Mouse (Mus musculus) lung, adult 18-20 months (tissue): Measurements from ENCODE around the gene Bpifa6.
"Not testable (repeated sequence)": the region's sequence is repeated elsewhere in the genome, so short reads cannot be mapped to it uniquely, and the experiment has no call there.

Experiments used
- DNase-seq, 2 experiments: peaks; one replicate each; pipeline ENCODE4 v3.0.0; 2022; ENCODE audit warnings: mixed read lengths in 2 of 2

Bpifa6 gene

GRCm38 (mm10) chr2:153974582-153974981 lies at the start of gene Bpifa6:
Bpifa6 (plus strand) TSS chr2:153974945.
- no peak for DNase-seq

- peak; percentile 6 to 11 for DNase-seq
Observed at GRCm38 (mm10) chr2:153929871-153930413, 44.8 kb upstream of the Bpifa6 start.

- no peak for DNase-seq
Observed at GRCm38 (mm10) chr2:153931125-153931524, 43.6 kb upstream of the Bpifa6 start.

DNA sequence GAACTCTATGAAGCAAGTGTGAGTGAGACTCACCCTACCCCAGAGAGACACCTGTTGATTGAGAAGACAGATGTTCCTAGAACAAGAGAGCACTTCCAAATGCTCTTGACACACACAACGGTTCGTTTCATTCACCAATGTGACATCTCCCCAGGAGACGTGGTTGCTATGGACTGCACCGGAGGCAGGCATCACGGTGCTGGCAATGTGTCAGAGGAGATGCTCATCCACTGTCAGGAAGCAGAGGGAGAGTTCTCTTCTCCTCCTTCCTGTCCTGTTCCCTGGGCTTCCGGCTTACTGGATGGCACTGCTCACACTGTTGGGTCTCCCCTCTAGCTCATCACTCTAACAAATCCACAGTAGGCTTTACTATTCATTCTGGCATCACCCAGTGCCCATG lies 41.4 kb upstream of the Bpifa6 start:
- no peak for DNase-seq

DNA sequence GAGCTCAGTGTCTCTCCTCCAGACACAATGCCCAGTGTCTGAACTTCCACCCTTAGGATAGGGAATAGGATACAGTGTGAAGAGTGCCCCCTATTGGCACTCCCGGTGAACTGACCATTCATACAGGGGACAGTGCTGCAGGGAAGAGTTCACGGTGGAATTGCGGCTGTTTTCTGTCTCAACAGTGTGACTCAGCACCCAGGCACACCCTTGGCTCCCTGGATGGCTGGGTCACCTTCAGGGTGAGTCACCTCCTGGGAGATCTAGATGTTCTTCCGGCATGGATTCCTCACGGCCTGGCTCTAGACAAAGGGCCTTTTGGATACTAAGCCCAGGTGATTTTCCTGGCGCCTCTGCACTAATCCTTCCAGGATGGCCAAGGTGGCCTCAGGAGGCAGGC lies 39.4 kb upstream of the Bpifa6 start:
- no peak for DNase-seq

GRCm38 (mm10) chr2:153937843-153938242 lies 36.9 kb upstream of the Bpifa6 start, which contains the start of gene Bpifb4:
Bpifb4 (plus strand) TSS chr2:153938212.
- no peak for DNase-seq

GRCm38 (mm10) chr2:153943537-153943936 lies 31.2 kb upstream of the Bpifa6 start:
- DNase-seq = peak; percentile 11 to 14

GRCm38 (mm10) chr2:153944567-153944966 lies 30.2 kb upstream of the Bpifa6 start:
- no peak for DNase-seq

GRCm38 (mm10) chr2:153952897-153953296 lies 21.8 kb upstream of the Bpifa6 start:
- peak; percentile 26 to 33 for DNase-seq

DNA sequence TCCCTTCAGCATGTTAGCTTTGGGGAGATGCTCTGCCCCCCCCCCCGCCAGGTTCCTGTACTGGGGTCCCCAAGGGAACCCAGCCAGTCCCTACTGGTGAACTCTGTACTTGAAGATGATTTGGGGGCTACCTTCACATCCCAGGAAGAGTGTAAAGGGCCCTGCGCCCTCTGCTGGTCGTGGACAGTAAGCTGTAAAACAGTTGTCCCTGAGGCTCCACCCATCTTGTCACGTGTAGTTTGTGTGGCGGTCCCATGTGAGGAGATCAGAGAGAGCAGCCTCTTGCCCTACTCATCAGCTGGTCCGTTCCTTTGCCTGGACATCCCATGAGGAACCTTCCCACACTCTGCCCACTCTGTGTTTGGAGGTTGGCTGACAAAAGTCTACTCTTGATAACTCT lies 20.9 kb upstream of the Bpifa6 start:
- peak; percentile 11 to 25 for DNase-seq

- DNase-seq = no peak
Observed at GRCm38 (mm10) chr2:153962821-153963331, 11.9 kb upstream of the Bpifa6 start.

DNA sequence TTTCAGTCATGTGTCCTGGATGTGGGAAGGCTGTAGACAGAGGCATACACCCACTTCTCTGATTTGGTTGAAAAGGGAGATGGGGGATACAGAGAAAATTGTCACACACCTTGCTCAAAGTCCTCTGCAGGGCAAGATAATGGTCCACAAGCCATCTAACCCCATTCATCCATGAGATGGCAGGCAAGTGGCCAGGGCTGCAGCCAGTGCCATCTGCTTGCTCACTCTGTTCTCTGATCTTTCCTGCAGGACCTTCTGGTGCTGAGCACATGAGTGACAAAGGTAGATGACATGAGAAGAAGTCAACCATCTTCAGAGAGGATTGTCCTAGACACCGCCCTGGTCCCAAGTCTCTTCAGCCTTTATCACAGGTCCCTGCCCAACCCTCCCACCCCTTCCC lies 11.4 kb upstream of the Bpifa6 start:
- DNase-seq = no peak

GRCm38 (mm10) chr2:153970221-153970620 lies 4.5 kb upstream of the Bpifa6 start:
- peak in 1 of 2 experiments; percentile 15 for DNase-seq

DNA sequence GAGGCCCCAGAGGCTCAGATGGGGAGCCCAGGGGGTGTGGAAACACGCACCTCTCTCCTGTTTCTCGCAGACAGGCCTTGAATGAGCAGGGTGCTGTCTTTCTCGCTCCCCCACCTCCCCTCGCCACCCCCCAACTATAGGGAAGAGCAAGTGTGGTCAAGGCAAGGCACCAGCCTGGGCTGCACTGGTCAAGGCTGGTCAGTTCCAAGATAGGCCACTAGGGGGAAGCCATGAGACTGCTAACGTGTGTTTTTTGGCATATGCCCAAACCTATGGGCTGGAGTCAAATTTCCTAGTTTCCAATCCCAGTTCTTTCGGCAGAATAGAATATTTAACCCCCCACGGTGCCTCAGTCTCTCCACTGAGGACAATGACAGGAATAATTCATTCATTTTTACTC lies 21.0 kb downstream of the Bpifa6 start:
- peak; percentile 61 to 71 for DNase-seq

- no peak for DNase-seq
Observed at GRCm38 (mm10) chr2:154000501-154000900, 25.8 kb downstream of the Bpifa6 start.

GRCm38 (mm10) chr2:154001056-154001455 lies 26.3 kb downstream of the Bpifa6 start:
- no peak for DNase-seq

DNA sequence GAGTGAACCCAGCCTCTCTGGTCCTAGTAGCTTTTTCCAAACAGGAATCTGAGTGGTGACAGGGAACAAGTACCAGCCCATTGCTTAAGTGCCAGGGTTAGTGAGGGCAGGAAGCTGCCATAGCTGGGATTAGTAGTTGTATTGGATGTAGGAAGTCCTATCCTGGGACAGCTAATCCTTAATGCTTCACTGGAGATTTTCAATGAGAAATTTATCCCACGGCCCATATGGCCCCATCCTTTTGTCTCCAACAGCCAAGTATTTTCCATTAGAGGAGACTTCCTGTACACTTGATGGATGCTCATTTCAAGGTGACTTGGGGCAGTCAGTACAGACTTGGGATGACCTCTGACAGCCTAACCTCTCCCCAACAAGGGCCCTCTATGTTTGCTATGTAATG lies 29.7 kb downstream of the Bpifa6 start:
- DNase-seq = no peak

DNA sequence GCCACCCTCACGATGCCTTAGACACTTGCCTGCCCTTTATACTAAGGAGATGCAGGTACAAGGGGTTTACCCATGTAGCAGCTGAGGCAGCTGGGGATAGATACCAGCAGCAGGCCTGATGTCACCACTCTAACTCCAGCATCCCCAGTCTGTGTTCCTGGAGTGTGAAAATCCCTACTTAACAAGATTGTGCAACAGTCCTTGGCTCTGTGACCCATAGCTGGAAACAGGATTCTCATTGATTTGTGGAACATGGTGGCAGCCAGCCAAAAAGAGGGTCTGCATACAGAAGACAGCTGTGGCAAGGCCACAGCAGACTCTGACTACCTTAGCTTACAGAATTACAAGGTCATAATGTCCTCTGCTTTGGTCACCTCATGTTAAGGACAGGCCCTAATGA lies 30.3 kb downstream of the Bpifa6 start:
- DNase-seq = peak in 1 of 2 experiments; percentile 24

- no peak for DNase-seq
Observed at GRCm38 (mm10) chr2:154005734-154006133, 31.0 kb downstream of the Bpifa6 start.

GRCm38 (mm10) chr2:154006331-154006730 lies 31.6 kb downstream of the Bpifa6 start:
- DNase-seq = no peak

DNA sequence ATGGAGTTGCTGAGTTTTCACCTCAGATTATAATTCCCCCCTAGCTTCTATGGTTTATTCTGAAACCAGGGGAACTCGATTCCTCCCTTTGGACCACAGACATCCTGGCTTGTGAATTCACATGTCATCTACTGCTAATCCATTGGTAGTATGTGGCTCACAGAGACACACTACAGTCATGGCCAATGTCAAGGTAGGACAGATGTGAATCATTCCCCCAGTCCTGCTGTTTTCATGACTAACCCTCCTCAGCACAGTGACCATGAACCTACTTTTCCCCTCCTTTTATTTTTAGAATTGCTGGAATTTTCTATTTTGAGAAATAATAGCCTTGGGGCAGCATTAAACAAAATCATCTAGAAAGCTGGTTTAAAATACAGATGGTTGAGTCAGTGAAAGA lies 32.6 kb downstream of the Bpifa6 start:
- no peak for DNase-seq

- DNase-seq = no peak
Observed at GRCm38 (mm10) chr2:154007965-154008364, 33.2 kb downstream of the Bpifa6 start, which contains the start of gene Bpifa2. Bpifa2 (plus strand) TSS chr2:154008265.

GRCm38 (mm10) chr2:154017990-154018389 lies 43.2 kb downstream of the Bpifa6 start:
- DNase-seq = no peak

DNA sequence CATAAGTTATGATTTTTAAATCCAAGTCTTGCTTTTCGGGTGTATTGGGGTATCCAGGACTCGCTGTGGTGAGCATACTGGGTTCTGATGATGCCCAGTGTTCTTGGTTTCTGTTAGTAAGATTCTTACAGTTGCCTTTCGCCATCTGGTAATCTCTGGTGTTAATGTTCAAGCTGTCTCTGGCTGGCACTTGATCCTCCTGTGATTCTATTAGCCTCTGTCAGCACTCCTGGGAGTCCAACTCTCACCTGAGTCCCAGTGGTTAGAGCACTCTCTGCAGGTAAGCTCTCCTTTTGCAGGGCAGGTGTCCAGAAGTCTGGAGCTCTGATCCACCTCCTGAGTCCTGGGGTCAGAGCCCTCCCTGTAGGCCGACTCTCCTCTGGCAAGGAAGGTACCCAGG lies 49.9 kb downstream of the Bpifa6 start:
- DNase-seq = not testable (repeated sequence)

DNA sequence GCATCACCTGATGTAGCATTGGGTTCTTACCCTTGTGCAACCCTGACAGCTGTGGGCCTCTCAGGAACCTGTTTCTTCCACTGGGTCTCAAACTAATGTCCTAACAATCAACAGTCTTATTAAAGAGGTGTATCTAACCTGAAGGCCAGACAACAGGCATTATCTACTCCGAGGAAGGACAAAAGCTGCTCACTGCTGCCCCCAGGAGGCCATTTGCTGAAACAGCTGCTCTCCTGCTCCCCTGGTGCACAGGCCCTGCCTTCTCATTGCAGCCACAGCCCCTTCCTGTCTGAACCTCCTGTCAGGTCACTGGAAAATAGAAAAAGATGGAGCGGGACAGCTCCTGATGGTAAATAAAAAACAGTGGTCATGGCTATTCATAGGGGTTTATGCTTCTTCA lies 64.2 kb downstream of the Bpifa6 start:
- DNase-seq = peak; percentile 7 to 15
